Mouse (Mus musculus): ENCODE measurements around the gene Grm1.
A peak's percentile ranks its signal among the peaks of the same experiment; 100 is the strongest.

Grm1 gene

GRCm38 (mm10) chr10:10827308-10827707, 254.8 kb downstream of the Grm1 start:
- DNase-seq = no peak

- no peak for DNase-seq
These were observed 264.1 kb downstream of the Grm1 start for GRCm38 (mm10) chr10:10818061-10818460.

- no peak for DNase-seq
These were observed 267.4 kb downstream of the Grm1 start for GRCm38 (mm10) chr10:10814631-10815216.

GRCm38 (mm10) chr10:10812750-10813711, 269.1 kb downstream of the Grm1 start:
- DNase-seq = peak; percentile 53

GRCm38 (mm10) chr10:10809777-10810176, 272.4 kb downstream of the Grm1 start:
- no peak for DNase-seq

GRCm38 (mm10) chr10:10795321-10795720, 286.8 kb downstream of the Grm1 start:
- no peak for DNase-seq

GRCm38 (mm10) chr10:10790458-10790857, 291.7 kb downstream of the Grm1 start:
- DNase-seq = no peak

- DNase-seq = no peak
These were observed 292.2 kb downstream of the Grm1 start for GRCm38 (mm10) chr10:10789967-10790366.

- DNase-seq = no peak
These were observed 294.2 kb downstream of the Grm1 start for GRCm38 (mm10) chr10:10787906-10788416.

GRCm38 (mm10) chr10:10785122-10785521, 297.0 kb downstream of the Grm1 start:
- DNase-seq = no peak

- no peak for DNase-seq
These were observed 307.3 kb downstream of the Grm1 start for GRCm38 (mm10) chr10:10774827-10775226.

GRCm38 (mm10) chr10:10763015-10763414, 319.1 kb downstream of the Grm1 start:
- no peak for DNase-seq

- DNase-seq = peak; percentile 10
These were observed 320.9 kb downstream of the Grm1 start for GRCm38 (mm10) chr10:10761274-10761673.

GRCm38 (mm10) chr10:10760801-10761200, 321.4 kb downstream of the Grm1 start:
- DNase-seq = no peak

- no peak for DNase-seq
These were observed 331.1 kb downstream of the Grm1 start for GRCm38 (mm10) chr10:10751033-10751432.

GRCm38 (mm10) chr10:10744097-10744496, 338.1 kb downstream of the Grm1 start:
- no peak for DNase-seq

GRCm38 (mm10) chr10:10742172-10742571, 340.0 kb downstream of the Grm1 start:
- no peak for DNase-seq

GRCm38 (mm10) chr10:10741314-10741713, 340.8 kb downstream of the Grm1 start:
- DNase-seq = no peak

GRCm38 (mm10) chr10:10740729-10741128, 341.4 kb downstream of the Grm1 start:
- no peak for DNase-seq

GRCm38 (mm10) chr10:10737041-10737681, 345.0 kb downstream of the Grm1 start:
- DNase-seq = peak; percentile 4

GRCm38 (mm10) chr10:10734561-10734960, 347.6 kb downstream of the Grm1 start:
- no peak for DNase-seq

GRCm38 (mm10) chr10:10733092-10733491, 349.1 kb downstream of the Grm1 start:
- DNase-seq = no peak

- DNase-seq = no peak
These were observed 355.7 kb downstream of the Grm1 start for GRCm38 (mm10) chr10:10726501-10726900.
